Mouse (Mus musculus) layer of hippocampus, adult 11-12 months (tissue): ENCODE results near the gene Gm13283.
A peak's percentile ranks its signal among the peaks of the same experiment; 100 is the strongest.
"Not testable (repeated sequence)": the region's sequence is repeated elsewhere in the genome, so short reads cannot be mapped to it uniquely, and the experiment has no call there.

Experiments
- DNase-seq: peaks from one replicate; pipeline ENCODE4 v3.0.0; 2022; ENCODE audit warnings: low spot score

The Gm13283 gene

DNA sequence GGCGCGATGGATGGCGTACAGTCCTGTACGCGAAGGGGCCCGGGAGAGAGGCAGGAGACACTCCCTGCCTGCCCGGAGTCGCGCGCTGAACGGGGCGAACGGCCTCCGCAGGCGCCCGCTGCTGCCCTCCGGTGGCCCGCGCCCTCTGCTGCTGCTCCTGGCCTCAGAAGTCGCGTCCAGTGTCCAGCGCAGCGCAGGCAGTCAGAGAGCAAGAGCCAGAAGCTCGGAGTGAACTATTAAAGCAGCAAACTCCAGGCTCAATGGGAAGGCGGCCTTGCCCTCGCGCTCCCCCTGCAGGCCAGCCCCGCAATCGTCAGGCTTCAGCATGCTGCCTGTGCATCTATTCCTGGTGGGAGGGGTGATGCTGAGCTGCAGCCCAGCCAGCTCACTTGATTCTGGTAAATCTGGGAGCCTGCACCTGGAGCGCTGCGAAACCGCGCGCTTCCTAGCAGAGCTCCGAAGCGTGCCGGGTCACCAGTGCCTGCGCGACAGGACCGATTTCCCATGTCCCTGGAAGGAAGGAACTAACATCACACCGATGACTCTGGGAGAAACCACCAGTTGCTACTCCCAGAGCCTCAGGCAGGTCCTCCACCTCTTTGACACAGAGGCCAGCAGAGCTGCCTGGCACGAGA lies 3.6 kb downstream of the Gm13283 start:
- not testable (repeated sequence) for DNase-seq

DNA sequence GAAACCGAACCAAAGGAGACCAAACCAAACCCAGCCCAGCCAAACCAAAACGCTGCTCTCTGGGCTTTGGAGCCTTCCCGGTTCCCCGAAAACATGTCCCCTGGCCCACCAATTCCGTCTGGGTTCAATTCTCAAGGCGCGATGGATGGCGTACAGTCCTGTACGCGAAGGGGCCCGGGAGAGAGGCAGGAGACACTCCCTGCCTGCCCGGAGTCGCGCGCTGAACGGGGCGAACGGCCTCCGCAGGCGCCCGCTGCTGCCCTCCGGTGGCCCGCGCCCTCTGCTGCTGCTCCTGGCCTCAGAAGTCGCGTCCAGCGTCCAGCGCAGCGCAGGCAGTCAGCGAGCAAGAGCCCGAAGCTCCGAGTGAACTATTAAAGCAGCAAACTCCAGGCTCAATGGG lies 13.6 kb downstream of the Gm13283 start, which contains the start of gene Gm13290:
Gene Gm13290 (plus strand): TSS at position 301 of the 400 bp plus-strand sequence.
- not testable (repeated sequence) for DNase-seq

DNA sequence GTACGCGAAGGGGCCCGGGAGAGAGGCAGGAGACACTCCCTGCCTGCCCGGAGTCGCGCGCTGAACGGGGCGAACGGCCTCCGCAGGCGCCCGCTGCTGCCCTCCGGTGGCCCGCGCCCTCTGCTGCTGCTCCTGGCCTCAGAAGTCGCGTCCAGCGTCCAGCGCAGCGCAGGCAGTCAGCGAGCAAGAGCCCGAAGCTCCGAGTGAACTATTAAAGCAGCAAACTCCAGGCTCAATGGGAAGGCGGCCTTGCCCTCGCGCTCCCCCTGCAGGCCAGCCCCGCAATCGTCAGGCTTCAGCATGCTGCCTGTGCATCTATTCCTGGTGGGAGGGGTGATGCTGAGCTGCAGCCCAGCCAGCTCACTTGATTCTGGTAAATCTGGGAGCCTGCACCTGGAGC lies 16.7 kb downstream of the Gm13283 start, which contains the start of gene Gm13289:
Gene Gm13289 (plus strand): TSS at position 301 of the 400 bp plus-strand sequence.
- DNase-seq = not testable (repeated sequence)

DNA sequence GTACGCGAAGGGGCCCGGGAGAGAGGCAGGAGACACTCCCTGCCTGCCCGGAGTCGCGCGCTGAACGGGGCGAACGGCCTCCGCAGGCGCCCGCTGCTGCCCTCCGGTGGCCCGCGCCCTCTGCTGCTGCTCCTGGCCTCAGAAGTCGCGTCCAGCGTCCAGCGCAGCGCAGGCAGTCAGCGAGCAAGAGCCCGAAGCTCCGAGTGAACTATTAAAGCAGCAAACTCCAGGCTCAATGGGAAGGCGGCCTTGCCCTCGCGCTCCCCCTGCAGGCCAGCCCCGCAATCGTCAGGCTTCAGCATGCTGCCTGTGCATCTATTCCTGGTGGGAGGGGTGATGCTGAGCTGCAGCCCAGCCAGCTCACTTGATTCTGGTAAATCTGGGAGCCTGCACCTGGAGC lies 19.6 kb downstream of the Gm13283 start, which contains the start of gene Gm13272:
Gene Gm13272 (plus strand): TSS at position 301 of the 400 bp plus-strand sequence.
- DNase-seq = not testable (repeated sequence)

DNA sequence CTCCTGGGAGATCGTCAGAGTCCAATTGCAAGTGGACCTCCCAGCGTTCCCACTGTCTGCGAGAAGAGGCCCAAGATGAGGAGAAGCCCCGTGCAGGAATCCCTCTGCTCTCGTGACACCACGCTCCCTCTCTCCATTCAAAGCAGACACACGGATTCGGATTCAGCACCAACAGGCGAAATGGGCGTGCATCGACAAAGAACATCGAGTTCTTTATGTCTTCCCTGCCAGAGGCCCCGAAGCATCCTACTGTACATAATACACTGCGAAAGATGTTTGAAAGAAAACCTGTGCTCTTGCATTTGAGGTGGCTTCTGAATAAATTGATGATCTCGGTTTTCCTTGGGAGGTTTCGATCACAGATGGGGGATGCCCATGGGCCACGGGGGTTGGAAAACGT lies 20.4 kb downstream of the Gm13283 start:
- not testable (repeated sequence) for DNase-seq

DNA sequence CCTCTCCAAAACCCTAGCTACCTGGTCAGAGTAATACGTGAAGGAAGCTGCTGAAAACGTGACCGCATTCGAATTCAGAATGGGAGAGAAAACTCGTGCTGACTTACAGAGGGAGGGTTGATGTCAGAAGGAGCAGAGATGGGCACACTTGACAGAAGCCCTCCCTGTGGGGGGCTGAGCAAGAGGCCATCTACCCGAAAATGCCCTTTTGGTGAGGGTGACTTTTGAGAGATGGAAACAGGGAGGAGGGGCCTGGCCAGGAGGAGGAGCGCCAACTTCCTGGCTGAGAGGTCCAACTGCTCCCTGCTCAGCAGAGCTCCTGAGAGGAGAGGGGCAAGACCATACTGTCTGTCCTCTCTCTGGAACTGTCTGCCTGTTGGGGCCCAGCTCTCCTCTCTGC lies 21.9 kb downstream of the Gm13283 start, which contains the start of gene Ifnz:
Gene Ifnz (plus strand): TSS at position 301 of the 400 bp plus-strand sequence.
- DNase-seq = not testable (repeated sequence)

DNA sequence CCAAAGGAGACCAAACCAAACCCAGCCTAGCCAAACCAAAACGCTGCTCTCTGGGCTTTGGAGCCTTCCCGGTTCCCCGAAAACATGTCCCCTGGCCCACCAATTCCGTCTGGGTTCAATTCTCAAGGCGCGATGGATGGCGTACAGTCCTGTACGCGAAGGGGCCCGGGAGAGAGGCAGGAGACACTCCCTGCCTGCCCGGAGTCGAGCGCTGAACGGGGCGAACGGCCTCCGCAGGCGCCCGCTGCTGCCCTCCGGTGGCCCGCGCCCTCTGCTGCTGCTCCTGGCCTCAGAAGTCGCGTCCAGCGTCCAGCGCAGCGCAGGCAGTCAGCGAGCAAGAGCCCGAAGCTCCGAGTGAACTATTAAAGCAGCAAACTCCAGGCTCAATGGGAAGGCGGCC lies 22.4 kb downstream of the Gm13283 start:
- not testable (repeated sequence) for DNase-seq

DNA sequence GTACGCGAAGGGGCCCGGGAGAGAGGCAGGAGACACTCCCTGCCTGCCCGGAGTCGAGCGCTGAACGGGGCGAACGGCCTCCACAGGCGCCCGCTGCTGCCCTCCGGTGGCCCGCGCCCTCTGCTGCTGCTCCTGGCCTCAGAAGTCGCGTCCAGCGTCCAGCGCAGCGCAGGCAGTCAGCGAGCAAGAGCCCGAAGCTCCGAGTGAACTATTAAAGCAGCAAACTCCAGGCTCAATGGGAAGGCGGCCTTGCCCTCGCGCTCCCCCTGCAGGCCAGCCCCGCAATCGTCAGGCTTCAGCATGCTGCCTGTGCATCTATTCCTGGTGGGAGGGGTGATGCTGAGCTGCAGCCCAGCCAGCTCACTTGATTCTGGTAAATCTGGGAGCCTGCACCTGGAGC lies 25.5 kb downstream of the Gm13283 start, which contains the start of gene Gm13276:
Gene Gm13276 (plus strand): TSS at position 301 of the 400 bp plus-strand sequence.
- DNase-seq = not testable (repeated sequence)

DNA sequence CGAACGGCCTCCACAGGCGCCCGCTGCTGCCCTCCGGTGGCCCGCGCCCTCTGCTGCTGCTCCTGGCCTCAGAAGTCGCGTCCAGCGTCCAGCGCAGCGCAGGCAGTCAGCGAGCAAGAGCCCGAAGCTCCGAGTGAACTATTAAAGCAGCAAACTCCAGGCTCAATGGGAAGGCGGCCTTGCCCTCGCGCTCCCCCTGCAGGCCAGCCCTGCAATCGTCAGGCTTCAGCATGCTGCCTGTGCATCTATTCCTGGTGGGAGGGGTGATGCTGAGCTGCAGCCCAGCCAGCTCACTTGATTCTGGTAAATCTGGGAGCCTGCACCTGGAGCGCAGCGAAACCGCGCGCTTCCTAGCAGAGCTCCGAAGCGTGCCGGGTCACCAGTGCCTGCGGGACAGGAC lies 28.5 kb downstream of the Gm13283 start, which contains the start of gene Gm13277:
Gene Gm13277 (plus strand): TSS at position 231 of the 400 bp plus-strand sequence.
- DNase-seq = peak; percentile 67

DNA sequence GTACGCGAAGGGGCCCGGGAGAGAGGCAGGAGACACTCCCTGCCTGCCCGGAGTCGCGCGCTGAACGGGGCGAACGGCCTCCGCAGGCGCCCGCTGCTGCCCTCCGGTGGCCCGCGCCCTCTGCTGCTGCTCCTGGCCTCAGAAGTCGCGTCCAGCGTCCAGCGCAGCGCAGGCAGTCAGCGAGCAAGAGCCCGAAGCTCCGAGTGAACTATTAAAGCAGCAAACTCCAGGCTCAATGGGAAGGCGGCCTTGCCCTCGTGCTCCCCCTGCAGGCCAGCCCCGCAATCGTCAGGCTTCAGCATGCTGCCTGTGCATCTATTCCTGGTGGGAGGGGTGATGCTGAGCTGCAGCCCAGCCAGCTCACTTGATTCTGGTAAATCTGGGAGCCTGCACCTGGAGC lies 31.3 kb downstream of the Gm13283 start, which contains the start of gene Gm13278:
Gene Gm13278 (plus strand): TSS at position 301 of the 400 bp plus-strand sequence.
- DNase-seq = not testable (repeated sequence)

DNA sequence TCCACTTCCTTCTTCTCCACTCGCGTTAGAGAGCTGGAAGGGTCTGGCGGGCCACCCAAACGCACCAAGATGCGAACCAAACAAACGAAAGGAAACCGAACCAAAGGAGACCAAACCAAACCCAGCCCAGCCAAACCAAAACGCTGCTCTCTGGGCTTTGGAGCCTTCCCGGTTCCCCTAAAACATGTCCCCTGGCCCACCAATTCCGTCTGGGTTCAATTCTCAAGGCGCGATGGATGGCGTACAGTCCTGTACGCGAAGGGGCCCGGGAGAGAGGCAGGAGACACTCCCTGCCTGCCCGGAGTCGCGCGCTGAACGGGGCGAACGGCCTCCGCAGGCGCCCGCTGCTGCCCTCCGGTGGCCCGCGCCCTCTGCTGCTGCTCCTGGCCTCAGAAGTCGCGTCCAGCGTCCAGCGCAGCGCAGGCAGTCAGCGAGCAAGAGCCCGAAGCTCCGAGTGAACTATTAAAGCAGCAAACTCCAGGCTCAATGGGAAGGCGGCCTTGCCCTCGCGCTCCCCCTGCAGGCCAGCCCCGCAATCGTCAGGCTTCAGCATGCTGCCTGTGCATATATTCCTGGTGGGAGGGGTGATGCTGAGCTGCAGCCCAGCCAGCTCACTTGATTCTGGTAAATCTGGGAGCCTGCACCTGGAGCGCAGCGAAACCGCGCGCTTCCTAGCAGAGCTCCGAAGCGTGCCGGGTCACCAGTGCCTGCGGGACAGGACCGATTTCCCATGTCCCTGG lies 34.2 kb downstream of the Gm13283 start, which contains the start of gene Gm13275:
Gene Gm13275 (plus strand): TSS at position 552 of the 740 bp plus-strand sequence.
- DNase-seq = peak; percentile 72

DNA sequence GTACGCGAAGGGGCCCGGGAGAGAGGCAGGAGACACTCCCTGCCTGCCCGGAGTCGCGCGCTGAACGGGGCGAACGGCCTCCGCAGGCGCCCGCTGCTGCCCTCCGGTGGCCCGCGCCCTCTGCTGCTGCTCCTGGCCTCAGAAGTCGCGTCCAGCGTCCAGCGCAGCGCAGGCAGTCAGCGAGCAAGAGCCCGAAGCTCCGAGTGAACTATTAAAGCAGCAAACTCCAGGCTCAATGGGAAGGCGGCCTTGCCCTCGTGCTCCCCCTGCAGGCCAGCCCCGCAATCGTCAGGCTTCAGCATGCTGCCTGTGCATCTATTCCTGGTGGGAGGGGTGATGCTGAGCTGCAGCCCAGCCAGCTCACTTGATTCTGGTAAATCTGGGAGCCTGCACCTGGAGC lies 37.2 kb downstream of the Gm13283 start, which contains the start of gene Gm13279:
Gene Gm13279 (plus strand): TSS at position 301 of the 400 bp plus-strand sequence.
- DNase-seq = not testable (repeated sequence)

DNA sequence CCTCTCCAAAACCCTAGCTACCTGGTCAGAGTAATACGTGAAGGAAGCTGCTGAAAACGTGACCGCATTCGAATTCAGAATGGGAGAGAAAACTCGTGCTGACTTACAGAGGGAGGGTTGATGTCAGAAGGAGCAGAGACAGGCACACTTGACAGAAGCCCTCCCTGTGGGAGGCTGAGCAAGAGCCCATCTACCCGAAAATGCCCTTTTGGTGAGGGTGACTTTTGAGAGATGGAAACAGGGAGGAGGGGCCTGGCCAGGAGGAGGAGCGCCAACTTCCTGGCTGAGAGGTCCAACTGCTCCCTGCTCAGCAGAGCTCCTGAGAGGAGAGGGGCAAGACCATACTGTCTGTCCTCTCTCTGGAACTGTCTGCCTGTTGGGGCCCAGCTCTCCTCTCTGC lies 39.4 kb downstream of the Gm13283 start, which contains the start of gene Gm13285:
Gene Gm13285 (plus strand): TSS at position 301 of the 400 bp plus-strand sequence.
- not testable (repeated sequence) for DNase-seq

DNA sequence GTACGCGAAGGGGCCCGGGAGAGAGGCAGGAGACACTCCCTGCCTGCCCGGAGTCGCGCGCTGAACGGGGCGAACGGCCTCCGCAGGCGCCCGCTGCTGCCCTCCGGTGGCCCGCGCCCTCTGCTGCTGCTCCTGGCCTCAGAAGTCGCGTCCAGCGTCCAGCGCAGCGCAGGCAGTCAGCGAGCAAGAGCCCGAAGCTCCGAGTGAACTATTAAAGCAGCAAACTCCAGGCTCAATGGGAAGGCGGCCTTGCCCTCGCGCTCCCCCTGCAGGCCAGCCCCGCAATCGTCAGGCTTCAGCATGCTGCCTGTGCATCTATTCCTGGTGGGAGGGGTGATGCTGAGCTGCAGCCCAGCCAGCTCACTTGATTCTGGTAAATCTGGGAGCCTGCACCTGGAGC lies 43.0 kb downstream of the Gm13283 start, which contains the start of gene Gm13287:
Gene Gm13287 (plus strand): TSS at position 301 of the 400 bp plus-strand sequence.
- DNase-seq = not testable (repeated sequence)

DNA sequence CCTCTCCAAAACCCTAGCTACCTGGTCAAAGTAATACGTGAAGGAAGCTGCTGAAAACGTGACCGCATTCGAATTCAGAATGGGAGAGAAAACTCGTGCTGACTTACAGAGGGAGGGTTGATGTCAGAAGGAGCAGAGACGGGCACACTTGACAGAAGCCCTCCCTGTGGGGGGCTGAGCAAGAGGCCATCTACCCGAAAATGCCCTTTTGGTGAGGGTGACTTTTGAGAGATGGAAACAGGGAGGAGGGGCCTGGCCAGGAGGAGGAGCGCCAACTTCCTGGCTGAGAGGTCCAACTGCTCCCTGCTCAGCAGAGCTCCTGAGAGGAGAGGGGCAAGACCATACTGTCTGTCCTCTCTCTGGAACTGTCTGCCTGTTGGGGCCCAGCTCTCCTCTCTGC lies 45.3 kb downstream of the Gm13283 start, which contains the start of gene Gm13288:
Gene Gm13288 (plus strand): TSS at position 301 of the 400 bp plus-strand sequence.
- not testable (repeated sequence) for DNase-seq

DNA sequence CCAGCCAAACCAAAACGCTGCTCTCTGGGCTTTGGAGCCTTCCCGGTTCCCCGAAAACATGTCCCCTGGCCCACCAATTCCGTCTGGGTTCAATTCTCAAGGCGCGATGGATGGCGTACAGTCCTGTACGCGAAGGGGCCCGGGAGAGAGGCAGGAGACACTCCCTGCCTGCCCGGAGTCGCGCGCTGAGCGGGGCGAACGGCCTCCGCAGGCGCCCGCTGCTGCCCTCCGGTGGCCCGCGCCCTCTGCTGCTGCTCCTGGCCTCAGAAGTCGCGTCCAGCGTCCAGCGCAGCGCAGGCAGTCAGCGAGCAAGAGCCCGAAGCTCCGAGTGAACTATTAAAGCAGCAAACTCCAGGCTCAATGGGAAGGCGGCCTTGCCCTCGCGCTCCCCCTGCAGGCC lies 45.8 kb downstream of the Gm13283 start:
- not testable (repeated sequence) for DNase-seq
